Mouse (Mus musculus) lung, postnatal 25 days (tissue): ENCODE results near the gene Tspan1.

ENCODE experiments used
- DNase-seq: peaks from one replicate; pipeline ENCODE4 v3.0.0; 2022; ENCODE audit warnings: low spot score

Tspan1 gene

DNA sequence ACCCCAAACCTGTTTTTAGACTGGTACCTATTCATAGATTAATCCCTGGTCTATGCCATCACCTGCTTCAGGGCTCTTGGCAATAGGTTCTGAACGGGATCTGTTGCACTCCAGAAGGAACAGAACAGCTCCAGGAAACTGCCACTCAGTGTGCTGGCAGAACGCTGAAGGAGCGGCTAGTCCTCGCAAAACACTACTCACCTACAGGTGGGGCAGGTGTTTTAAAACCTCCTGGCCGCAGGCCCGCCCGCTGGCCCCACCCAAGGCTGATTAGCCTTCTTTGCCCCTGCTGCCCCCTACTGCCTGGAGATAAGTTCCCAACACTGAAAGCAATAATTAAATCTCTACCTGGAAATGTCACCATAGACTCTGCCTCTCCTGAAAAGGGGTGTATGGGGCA, at the start of gene Tspan1:
TSS of gene Tspan1 (minus strand) at position 198 of the 400 bp plus-strand sequence.
- DNase-seq, result peak; percentile 88

DNA sequence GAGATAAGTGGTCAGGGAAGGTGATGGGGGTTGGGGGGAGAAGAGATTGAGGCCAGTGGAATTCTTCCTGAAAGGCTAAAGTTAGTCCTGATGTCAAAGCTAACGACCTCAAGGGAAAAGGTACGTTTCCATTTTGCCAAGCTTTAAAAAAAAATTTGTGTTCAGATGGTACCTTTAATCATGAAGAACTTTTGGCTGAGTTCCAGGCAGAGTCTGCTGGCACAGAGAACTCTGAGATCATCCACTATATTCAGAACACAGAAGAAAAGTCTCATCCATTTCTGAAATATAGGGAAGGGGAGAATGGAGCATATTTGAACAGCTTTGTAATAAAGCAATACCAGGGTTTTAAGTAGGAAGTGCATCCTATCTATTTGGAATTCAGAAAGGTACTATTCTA, 49.6 kb upstream of the Tspan1 start:
- no peak for DNase-seq

DNA sequence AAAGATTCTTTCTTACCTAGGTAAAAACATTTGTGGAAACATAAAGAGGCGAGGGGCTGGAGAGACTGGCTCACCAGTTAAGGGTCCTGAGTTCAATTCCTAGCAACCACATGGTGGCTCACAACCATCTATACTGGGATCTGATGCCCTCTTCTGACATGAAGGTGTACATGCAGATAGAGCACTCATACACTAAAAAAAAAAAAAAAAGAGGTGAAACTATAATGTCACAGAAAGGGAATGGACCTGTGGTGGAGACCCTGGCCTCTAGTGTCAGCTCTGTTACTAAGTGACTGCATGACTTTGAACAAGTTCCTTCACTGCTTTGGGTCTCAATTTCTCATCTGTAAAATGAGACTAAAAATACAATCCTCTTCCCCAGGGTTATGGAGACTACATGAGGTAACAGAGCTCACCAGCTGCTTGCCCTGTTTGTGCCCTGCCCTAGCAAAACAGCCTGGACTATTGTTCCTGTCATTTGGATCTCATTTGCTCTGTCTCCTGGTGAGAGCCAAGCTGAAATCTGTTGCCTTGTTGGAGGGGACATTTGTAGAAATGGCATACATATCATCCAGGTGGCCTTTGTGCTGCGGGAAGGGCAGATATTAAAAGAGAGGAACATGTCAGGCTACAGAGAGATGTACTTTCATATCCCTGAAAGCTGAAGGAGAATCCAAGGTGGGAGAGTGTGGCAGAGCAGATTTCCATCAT, 48.6 kb upstream of the Tspan1 start:
- no peak for DNase-seq

DNA sequence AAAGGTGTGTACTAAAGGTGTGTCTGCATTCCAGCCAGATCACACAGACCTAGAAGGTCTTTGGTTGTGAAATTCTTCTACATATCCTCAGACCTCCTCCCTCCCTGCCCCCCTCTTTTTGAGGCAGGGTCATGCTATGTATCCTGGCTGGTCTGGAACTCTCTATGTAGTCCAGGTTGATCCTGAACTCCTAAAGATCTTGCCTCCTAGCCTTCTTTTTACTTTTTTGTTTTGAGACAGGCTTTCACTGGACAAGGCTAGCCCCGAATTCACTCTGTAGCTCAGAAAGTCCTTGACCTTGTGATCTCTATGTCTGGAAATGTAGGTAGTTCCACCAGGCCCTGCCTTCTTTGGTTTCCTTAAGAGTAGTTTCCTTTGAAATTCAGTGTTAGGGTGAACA, 41.5 kb upstream of the Tspan1 start:
- no peak for DNase-seq

DNA sequence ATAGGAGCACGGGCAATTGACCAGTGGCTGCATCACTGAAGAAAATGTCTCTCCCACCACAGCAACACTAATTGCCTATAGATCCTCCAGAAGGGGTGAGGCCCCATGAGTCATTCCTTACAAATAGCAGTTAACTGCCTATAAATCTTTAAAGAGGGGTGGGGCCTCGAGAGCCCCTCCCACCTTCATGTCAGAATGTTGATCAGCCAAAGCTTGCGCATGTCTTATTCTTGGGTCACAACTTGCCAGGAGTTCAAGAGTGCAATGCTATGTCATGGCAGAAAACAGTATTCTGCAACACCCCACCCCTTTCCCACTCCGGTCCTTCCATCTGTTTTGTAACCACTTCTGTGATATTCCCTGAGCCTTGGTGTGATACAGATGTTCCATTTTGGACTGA, 39.1 kb upstream of the Tspan1 start:
- no peak for DNase-seq

DNA sequence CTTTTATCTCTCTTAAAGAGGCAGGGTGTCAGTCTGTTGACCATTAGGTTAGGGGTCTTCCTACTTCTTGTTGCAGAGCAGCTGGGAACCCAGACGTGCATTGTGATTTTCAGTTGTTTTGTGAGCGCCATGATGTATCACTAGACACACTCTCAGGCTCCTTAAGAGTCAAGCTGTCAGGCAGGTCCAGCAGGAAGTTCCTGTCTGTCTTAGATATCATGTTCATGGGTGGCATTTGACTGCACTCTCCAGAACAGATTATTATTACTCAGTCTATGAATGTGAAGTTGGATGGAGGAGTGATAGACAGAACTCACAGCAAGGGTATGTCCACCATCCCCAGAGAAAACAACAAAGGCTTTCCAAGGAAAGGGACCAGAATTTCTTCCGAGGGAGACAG, 37.0 kb upstream of the Tspan1 start:
- DNase-seq, result no peak

DNA sequence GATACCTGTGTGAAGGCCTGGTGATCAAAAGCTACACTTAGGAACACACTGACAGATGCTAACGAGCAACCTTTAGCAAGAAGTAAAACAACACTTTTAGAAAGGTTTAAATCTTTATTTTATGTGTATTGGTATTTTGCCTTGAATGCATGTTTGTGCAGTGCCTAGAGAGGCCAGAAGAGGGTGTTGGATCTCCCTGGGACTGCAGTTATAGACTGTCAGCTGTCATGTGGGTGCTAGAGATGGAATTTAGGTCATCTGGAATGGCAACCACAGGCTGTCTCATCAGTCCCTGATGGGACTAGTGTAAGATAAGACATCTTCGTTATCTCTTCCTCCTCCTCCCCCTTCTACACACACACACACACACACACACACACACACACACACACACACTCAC, 31.0 kb upstream of the Tspan1 start:
- no peak for DNase-seq

DNA sequence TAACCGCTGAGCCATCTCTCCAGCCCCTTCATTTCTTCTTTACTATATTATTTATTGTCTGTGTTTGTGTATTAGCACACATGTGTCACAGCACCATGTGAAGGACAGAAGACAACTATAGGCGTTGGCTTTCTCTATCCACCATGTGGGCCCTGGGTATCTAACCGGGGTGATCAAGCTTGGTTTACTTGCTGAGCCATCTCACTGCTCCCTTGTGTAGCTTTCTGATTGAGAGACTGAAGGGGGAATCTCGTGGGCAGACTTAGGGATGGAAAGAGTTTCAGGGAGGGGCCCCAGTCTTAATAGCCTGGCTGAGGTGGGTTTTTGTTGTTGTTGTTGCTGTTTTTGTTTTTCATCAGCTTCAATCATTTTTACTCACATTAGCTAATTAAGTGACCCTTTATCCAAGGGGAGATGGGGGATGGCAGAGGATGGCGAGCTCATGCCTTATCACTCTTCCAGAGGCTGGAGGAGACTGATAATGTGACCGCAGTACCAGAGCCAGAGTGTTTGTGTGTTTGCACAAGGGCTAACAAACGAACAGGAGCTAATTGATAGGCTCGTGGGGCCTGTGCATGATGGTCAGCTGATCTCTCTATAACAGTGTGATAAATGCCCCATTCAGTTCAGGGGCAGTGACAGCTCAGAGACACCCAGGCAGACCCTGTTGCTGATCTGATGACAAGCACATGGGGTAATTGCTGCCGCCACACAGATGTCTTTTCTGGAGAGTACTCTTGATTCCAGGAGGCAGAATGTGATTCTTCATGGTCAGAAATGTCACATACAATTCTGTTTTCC, 26.4 kb upstream of the Tspan1 start:
- DNase-seq, result no peak

DNA sequence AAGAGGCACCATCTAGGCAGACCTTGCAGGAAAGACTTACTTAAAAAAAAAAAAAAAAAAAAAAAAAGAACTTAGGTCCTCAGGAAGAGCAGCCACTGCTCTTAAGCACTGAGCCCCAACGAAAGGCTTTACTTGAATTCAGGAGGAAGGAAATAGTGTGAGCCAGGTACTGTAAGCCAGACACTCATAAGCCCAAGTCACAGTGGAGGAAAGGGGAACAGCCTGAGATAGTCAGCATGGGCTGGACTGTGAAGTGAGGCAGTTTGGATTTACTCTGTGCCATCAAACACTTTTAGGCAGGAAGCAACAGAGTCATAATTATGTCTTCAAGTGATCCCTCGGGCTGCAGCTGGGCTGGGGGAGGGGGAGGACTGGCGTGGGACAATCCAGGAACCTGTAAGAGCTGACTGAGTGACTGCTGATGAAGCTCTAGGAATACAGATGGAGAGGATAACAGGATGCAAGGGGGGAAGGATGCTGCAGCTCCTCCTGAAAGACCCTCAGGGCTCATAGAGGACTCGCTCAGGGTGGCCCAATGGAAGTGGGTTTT, 25.0 kb upstream of the Tspan1 start:
- DNase-seq, result no peak

DNA sequence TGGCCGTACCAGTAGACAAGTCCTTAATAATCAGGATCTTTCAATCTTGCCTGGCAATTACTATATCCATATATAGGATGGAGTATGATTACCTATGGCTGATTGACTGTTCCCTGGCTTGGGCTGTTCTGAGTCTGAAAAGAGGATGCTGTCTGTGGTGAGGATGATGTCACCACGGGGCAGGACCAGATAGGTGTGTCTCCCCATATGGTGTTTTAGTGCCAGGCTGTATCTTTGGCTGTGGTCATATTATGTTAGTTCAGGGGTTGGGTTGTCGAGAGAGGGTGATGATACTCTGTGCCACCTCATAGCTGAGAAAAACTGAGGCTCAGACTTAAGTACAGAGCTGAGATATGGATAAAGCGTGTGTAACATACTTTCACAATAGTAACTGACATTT, 17.7 kb upstream of the Tspan1 start:
- DNase-seq, result no peak

DNA sequence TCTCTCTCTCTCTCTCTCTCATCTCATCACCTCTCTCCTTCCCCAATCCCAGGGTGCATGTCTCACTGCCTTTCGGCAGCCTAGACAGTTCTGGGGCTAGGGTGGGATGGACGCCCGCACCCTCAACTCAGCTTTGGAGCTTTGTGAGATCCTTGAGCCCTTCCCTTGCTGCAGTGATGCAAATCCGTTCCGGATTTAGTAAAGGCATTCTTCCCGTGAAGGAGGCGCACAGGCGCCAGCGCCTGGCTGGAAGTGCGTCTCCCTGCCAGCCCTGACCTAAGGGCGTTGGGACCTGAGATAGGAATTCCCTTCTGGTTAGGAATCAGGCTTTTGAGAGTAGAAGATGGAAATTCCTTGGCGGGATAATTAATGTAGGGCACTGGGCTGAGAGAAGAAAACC, 15.3 kb upstream of the Tspan1 start:
- peak; percentile 72 for DNase-seq

DNA sequence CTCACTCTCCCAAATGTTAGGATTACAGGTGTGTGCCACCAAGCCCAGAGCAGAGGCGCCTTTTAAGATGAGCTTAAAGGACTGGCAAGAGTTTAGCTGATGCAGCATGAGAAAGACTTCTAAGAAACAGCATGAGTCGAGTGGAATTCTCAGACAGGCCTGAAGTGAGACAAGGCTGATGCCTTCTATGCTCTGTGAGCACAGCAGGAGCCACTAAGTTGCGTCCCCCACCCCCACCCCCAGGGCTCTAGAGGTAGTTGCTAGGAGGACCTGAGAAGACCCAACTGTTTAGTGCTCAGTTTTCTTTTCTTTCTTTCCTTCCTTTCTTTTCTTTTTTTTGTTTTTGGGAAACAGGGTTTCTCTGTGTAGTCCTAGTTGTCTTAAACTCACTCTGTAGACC, 14.7 kb upstream of the Tspan1 start:
- DNase-seq, result no peak

DNA sequence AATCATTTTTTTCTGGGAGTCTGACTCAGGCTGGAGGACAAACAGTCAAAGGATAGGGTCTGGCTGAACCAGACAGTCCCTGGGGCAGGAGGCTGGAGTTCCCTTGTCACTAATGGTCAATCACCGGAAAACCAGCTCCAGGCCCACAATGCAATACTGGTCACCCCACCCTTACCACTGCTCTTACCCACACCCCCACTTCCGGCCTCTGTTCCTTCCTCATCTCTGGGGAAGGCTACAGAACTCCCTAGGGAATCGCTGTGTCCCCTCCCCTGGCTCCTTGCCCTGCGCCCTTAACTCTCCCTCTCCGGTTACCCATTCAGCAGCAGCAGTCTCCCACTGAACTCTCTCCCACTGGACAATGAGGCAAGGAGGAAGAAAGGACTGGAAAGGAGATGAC, 9.7 kb upstream of the Tspan1 start:
- peak; percentile 88 for DNase-seq

DNA sequence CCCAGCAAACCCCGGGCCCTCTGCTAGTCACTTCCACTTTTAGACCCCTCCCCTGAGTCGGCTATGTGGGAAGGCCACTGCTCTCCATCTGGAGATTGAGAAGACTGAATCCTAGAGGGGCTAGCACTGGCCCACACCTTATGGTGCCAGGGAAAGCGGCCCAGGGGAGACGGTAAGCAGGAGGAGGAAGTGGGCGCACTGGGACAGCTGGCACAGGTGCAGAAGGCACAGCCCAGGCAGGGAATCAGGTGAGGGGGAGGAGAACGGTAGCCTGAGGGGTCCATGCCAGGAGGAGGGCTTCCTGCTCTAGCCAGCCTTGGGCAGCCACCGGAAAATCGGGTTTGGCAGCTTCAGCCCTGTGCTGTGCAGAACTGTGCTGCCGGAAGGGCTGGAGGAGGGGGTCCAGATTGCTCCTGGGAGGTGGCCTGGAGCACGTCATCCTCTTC, 9.2 kb upstream of the Tspan1 start:
- DNase-seq, result peak; percentile 90

DNA sequence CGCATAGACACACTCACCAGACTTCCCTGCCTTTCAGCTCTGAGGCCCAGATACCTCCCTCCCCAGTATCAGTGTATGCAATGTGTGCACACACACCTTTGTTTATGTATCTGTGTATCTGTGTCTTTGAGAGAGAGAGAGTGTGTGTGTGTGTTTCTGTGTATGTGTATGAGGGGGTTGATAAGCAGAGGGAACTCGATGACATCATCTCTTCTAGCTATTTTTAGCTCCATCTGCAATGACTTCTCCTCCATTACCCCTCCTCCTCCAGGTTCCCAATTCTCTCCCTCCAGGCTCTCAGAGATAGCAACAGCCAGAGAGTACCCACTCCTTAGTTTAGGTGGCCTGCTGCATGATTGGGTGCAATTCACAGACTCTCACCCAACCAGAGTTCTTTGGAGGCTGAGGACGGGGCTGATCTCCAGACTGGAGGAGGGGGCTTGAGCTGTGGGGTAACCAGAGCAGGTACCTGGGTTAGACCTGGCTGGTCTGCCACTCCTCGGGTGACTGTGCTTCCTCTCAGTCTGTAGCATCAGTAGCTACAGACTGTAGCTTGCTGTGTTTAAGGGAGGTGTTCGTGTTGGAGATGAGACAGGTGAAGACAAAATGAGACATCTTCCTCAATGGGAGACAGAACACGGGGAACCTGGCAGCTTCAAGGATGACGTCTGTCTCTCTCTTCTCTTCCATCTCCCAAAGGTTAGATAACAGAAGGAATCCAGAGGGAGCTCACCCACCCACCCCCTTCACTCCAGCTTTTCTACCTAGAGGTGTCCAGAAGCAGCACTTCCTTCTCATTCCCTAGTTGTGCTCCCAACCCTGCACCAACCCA, 8.5 kb upstream of the Tspan1 start:
- DNase-seq, result peak; percentile 41

DNA sequence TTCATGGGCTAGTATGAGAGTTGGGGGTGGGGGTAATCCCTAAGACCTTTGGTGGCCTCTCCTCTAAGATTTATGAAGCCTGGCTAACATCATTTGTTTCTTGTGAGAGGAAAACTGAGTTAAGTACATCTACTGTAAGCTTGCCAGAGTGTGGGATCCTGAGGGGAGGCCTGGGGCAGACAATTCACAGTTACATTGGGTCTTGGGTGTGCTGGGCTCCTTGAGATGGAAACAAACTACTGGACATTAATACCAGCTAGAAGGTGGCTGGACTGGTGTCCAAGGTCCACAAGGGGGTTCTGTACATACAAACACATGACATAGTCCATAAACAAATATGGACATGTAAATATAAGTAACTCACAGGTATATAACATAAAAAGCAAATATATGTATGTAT, 7.7 kb upstream of the Tspan1 start:
- no peak for DNase-seq

DNA sequence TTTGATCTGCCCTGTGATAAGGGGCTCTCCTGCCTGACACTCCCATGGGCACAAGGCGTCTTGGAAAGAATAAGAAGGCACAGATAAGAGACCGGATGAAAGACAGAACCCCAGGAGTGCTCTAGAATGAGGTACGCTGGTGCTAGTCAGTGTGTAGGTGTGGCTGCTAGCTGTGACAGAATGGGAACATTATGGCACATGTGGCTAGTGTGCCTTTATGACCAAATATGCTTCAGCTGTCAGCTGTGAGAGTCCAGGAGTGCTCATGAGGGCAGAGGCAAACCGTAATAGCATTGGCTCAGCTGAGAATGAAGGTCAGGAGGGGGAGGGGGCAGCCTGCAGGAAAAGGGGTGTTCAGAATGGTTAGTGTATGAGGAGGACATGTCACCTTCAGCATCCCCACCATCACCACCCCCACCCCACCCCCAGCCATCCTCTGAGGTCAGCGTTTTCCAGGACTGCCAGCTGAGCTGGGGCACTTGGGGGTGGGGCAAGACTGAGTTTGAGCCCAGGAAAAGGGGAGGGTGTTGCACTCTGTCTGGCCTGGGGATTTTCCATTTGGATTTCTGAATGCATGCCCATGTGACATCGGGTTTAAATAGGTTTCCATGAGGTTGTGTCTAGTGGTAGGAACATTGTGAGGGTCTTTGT, 7.2 kb upstream of the Tspan1 start:
- peak; percentile 39 for DNase-seq

DNA sequence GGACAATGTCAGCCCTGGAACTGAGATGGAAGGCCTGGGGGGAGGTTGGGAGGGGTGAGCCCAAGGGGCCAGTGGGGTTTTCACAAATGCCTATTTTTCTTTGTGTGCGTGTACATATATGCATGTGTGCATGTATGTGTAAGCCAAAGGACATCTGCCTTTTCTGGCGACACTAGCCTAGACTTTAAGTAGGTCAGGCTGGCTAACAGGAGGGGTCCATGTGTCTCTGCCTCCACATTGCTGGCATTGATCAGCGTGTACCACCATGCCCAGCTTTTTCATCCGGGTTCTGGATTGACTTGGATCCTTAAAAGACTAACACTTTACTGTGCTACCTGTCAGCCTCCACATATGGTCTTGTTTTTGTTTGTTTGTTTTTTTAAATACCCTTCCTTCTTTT, 6.4 kb upstream of the Tspan1 start:
- DNase-seq, result no peak

DNA sequence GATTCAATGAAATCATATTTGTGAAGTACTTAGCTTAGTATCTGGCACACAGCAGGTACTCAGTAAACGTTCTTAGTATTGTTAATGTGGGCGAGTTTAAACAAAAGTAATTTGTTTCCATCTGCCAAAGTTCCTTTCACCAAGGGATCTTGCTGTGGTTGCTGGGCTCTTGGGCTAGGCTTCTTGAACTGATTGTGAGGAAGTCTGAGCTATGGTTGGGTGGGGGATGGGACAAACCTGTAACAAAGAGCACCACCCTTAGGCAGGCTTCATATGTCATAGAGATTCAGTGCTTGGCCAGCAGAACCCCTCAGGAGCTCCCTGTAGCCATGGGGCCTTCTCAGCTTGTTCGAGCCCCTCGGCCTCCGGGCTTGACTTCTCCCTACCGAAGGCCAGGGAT, 5.7 kb upstream of the Tspan1 start, which contains the start of the genes 1700042G07Rik and Gm49337:
TSS of gene 1700042G07Rik (plus strand) at position 301 of the 400 bp plus-strand sequence.
TSS of gene Gm49337 (plus strand) at position 313 of the 400 bp plus-strand sequence.
- no peak for DNase-seq

DNA sequence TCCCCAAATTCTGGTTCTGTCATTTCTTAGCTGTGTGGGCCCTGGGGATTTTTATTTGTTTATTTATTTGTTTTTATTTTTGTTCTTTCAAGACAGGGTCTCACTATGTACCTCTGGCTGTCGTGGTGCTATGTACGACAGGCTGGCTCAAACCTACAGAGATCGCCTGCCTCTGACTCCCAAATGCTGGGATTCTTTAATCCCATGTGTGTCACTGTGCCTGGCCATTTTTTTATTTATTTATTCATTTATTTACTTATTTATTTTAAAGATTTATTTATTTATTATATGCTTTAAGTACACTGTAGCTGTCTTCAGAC, 1.9 kb upstream of the Tspan1 start:
- no peak for DNase-seq

DNA sequence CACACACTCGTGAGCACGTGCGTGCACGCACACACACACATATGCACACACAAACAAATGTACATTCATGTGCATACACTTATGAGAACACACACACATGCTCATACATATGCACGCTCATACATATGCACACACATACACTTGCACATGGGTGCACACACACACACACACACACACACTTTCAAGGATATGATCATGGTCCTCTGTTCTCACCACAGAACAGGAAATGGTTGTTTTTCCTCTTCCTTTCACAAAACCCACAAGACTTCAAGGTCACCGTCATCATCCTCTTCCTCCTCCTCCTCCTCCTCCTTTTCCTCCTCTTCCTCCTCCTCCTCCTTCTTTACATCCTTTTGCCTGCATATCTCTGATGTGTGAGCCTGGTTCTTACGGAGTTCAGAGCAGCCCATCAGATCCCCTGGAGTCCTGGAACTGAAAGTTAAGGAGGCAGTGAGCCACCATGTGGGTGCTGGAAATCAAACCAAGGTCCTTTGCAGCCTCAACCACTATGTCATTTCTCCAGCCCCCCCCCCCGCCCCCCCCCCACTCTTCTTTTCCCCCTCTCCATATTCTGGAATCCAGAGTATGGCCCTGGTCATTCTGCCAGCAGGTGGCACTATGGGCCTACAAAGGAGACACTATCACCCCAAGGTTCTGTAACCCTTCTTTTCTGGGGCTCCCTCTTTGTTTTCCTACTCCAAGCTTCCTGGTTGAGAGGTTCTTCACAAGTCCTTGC, 1.4 kb upstream of the Tspan1 start:
- peak; percentile 77 for DNase-seq
